Comparison of ENCODE assay signal across 9 mouse cellular contexts in the genomic region with DNA sequence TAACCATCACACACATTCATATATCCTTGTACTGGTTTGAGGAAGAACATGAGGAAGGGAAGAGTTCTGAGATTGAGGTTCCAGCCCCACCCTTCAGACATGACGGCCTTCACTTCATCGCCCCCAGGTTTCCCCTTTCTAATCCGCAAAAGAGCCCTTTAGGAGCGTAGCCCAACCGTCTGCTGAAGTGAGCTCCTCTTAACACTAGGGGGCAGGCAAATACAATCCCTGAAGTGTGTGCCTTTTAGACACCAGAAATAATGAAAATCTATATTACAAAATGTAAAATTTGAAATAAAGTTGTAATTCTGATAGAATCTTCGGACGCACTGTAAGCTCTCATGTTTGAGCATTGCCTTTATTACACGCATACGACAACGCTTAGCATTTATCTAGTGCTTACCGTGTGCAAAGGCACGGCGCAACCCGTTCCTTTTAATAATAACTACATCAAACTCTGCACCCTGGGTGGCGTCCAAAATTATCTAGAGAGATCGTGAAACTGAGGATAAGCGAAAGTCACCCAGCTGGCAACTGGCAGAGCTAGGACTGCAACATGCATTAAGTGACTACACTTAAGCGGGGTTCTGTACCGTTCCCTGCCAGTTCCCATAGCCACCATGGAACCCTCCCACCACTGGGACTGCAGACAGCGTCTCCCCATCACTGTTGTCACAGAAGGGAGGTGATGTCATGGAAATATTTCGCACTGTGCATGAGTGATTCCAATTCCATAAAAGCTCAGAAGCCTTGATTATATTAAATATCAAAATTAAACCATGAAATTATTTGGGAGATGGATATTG.
DNase-seq lines count a peak whose midpoint lies in the region; ATAC-seq and TF ChIP-seq lines count a peak whose summit lies in the region.
"Had no signal": no experiment of that assay in that cellular context is flagged by ENCODE, and none has a peak within 500 bp of the region (broad histone marks: within the 10 kb centered on the region; RNA-seq: fewer than 3 reads in every experiment).

No protein-coding gene starts in this region.

- peak overlapping the region; percentile 3; the same call in 1 of the 2 replicates for H3K4me2 ChIP-seq in heart, postnatal 0 days (ENCODE audit: low read depth, low read length)
- H3K4me2 ChIP-seq in heart, embryonic 12.5 days = no peak overlapping the region
- H3K4me2 ChIP-seq in hindbrain, embryonic 11.5 days (replicated peaks; ENCODE audit: low read depth, low read length) = no peak overlapping the region
- no peak overlapping the region for H3K4me2 ChIP-seq in neural tube, embryonic 13.5 days

- TF ChIP-seq EP300 in heart, postnatal 0 days (IDR thresholded peaks at IDR 0.05; ENCODE audit: low read depth) = no peak

- TF ChIP-seq CTCF in heart, postnatal 0 days (IDR thresholded peaks at IDR 0.05; ENCODE audit: low read depth) = peak; percentile 78

- WGBS in heart, postnatal 0 days = 46% methylated on average over 21 of the region's 21 CpGs
- WGBS in heart, embryonic 12.5 days = 48% methylated on average over 21 of the region's 21 CpGs
- 65% methylated on average over 21 of the region's 21 CpGs for WGBS in hindbrain, embryonic 11.5 days
- WGBS in neural tube, embryonic 13.5 days = 59% methylated on average over 21 of the region's 21 CpGs

- H3K4me3 ChIP-seq in heart, postnatal 0 days (ENCODE audit: low read depth, low read length) = no peak overlapping the region
- no peak overlapping the region for H3K4me3 ChIP-seq in heart, embryonic 12.5 days
- H3K4me3 ChIP-seq in hindbrain, embryonic 11.5 days (ENCODE audit: low read depth, low read length) = no peak overlapping the region
- H3K4me3 ChIP-seq in neural tube, embryonic 13.5 days = no peak overlapping the region

- no peaks in the 10 kb centered on the region for H3K4me1 ChIP-seq in heart, postnatal 0 days (ENCODE audit: control insufficient read depth, insufficient read depth)
- H3K4me1 ChIP-seq in heart, embryonic 12.5 days (replicated peaks) = 0 out of 2 replicates have a peak, but pooled peaks cover 3% of the 10 kb centered on the region
- no peaks in the 10 kb centered on the region for H3K4me1 ChIP-seq in hindbrain, embryonic 11.5 days (replicated peaks; ENCODE audit: control insufficient read depth, insufficient read depth, low read length)
- H3K4me1 ChIP-seq in neural tube, embryonic 13.5 days (replicated peaks) = peaks cover 11% of the 10 kb centered on the region

- no peaks in the 10 kb centered on the region for H3K27me3 ChIP-seq in heart, postnatal 0 days (ENCODE audit: control insufficient read depth, insufficient read depth, low read length)
- H3K27me3 ChIP-seq in heart, embryonic 12.5 days (replicated peaks) = no peaks in the 10 kb centered on the region
- H3K27me3 ChIP-seq in hindbrain, embryonic 11.5 days (ENCODE audit: control insufficient read depth, insufficient read depth, low read length) = no peaks in the 10 kb centered on the region
- no peaks in the 10 kb centered on the region for H3K27me3 ChIP-seq in neural tube, embryonic 13.5 days

- peak; percentile 65 for ATAC-seq in heart, postnatal 0 days (ENCODE audit: insufficient read depth, low read depth)
- ATAC-seq in heart, embryonic 12.5 days (ENCODE audit: insufficient number of reproducible peaks, low FRiP score) = no peak
- 0 out of 2 replicates have a peak, but pooled peaks have one; percentile 26 for ATAC-seq in hindbrain, embryonic 11.5 days (ENCODE audit: low FRiP score)
- peak; percentile 28 for ATAC-seq in neural tube, embryonic 13.5 days (ENCODE audit: low read depth)

- no peaks in the 10 kb centered on the region for H3K36me3 ChIP-seq in heart, postnatal 0 days (replicated peaks; ENCODE audit: control insufficient read depth, insufficient read depth, low read length)
- H3K36me3 ChIP-seq in heart, embryonic 12.5 days = no peaks in the 10 kb centered on the region
- no peaks in the 10 kb centered on the region for H3K36me3 ChIP-seq in hindbrain, embryonic 11.5 days (ENCODE audit: control insufficient read depth, insufficient read depth, low read length)
- no peaks in the 10 kb centered on the region for H3K36me3 ChIP-seq in neural tube, embryonic 13.5 days

- H3K27ac ChIP-seq in heart, postnatal 0 days (ENCODE audit: low read depth) = no peak overlapping the region
- H3K27ac ChIP-seq in heart, embryonic 12.5 days (ENCODE audit: poor library complexity, severe bottlenecking) = no peak overlapping the region
- H3K27ac ChIP-seq in hindbrain, embryonic 11.5 days (ENCODE audit: low read depth, low read length) = no peak overlapping the region
- H3K27ac ChIP-seq in neural tube, embryonic 13.5 days (replicated peaks) = no peak overlapping the region
- H3K27ac ChIP-seq: macrophage had no signal

- intact Hi-C loops in left cerebral cortex, postnatal 25 days (cut with DNase I) = loop anchor here (5.0 kb wide), 1 partner anchor 565 kb away; no protein-coding TSS in a partner anchor

- DNase-seq in heart, postnatal 0 days (ENCODE audit: low spot score) = peak; percentile 39
- DNase-seq in MEL-GATA-1-ER (ENCODE audit: extremely low read depth, low read depth) = peak; percentile 13
- peak; percentile 74 for DNase-seq in embryo, embryonic 11 days
- DNase-seq in hindbrain, embryonic 11.5 days (ENCODE audit: low spot score) = peak; percentile 64
- peak; percentile 51 to 71 for DNase-seq in left cerebral cortex, postnatal 25 days (ENCODE audit: low spot score in 2 of 2)
- DNase-seq in urinary bladder, adult 18-20 months (ENCODE audit: low spot score in 2 of 2) = no peak

- H3K9me3 ChIP-seq in heart, postnatal 0 days (replicated peaks; ENCODE audit: control insufficient read depth, low read length) = no peaks in the 10 kb centered on the region
- no peaks in the 10 kb centered on the region for H3K9me3 ChIP-seq in heart, embryonic 12.5 days (replicated peaks)
- H3K9me3 ChIP-seq in hindbrain, embryonic 11.5 days (ENCODE audit: control insufficient read depth, low read length) = no peaks in the 10 kb centered on the region
- no peaks in the 10 kb centered on the region for H3K9me3 ChIP-seq in neural tube, embryonic 13.5 days

- no peak overlapping the region for H3K9ac ChIP-seq in heart, postnatal 0 days (replicated peaks; ENCODE audit: low read depth, low read length)
- no peak overlapping the region for H3K9ac ChIP-seq in heart, embryonic 12.5 days
- no peak overlapping the region for H3K9ac ChIP-seq in hindbrain, embryonic 11.5 days (ENCODE audit: low read depth, low read length)
- H3K9ac ChIP-seq in neural tube, embryonic 13.5 days = no peak overlapping the region

Comparison
In these comparisons a context has a peak if more than half of its experiments do, and no peak if none do; other contexts are left out.
1. DNase-seq: peak in heart, postnatal 0 days (single experiment), MEL-GATA-1-ER (single experiment), embryo, embryonic 11 days (single experiment), hindbrain, embryonic 11.5 days (single experiment) and left cerebral cortex, postnatal 25 days (2 of 2); none in urinary bladder, adult 18-20 months (0 of 2).